In genomic region chr2:109912766-109913165, GRCm38 (mm10) we compare ENCODE assay signal across 27 mouse cellular contexts.
"Had no signal": no experiment of that assay in that cellular context is flagged by ENCODE, and none has a peak within 500 bp of the region (broad histone marks: within the 10 kb centered on the region; RNA-seq: fewer than 3 reads in every experiment).

No protein-coding gene starts in this region.

- DNase-seq: gastrocnemius, postnatal 14 days; gastrocnemius, postnatal 36 days; heart, adult 11 months; heart, adult 2 months; heart, postnatal 14 days; heart, postnatal 36 days; kidney, adult 11 months; kidney, adult 8-10 months; kidney, postnatal 14 days; kidney, postnatal 36 days; layer of hippocampus, adult 9-11 months; layer of hippocampus, postnatal 36 days; left cerebral cortex, postnatal 4 days; liver, embryonic 13.5 days had no signal

- H3K27me3 ChIP-seq: heart, embryonic 13.5 days; heart, embryonic 15.5 days; hindbrain, embryonic 15.5 days; kidney, embryonic 15.5 days; limb, embryonic 13.5 days; limb, embryonic 15.5 days had no signal

- ATAC-seq: hindbrain, postnatal 0 days; intestine, embryonic 16.5 days had no signal

- H3K36me3 ChIP-seq: heart, embryonic 13.5 days; heart, embryonic 15.5 days; hindbrain, embryonic 13.5 days; hindbrain, embryonic 15.5 days; kidney, embryonic 15.5 days; limb, embryonic 13.5 days; limb, embryonic 15.5 days; liver, embryonic 13.5 days; liver, embryonic 15.5 days had no signal

- H3K9me3 ChIP-seq: heart, embryonic 15.5 days; hindbrain, embryonic 13.5 days; hindbrain, embryonic 15.5 days; kidney, embryonic 15.5 days; limb, embryonic 15.5 days; liver, embryonic 13.5 days; liver, embryonic 15.5 days had no signal

- H3K4me2 ChIP-seq: heart, embryonic 11.5 days; heart, embryonic 15.5 days; hindbrain, embryonic 13.5 days; hindbrain, embryonic 15.5 days; kidney, embryonic 15.5 days; limb, embryonic 13.5 days; limb, embryonic 15.5 days; liver, embryonic 11.5 days; liver, embryonic 15.5 days had no signal

- H3K27ac ChIP-seq: heart, adult 2 months; heart, embryonic 13.5 days; heart, embryonic 15.5 days; hindbrain, embryonic 13.5 days; hindbrain, embryonic 15.5 days; hindbrain, postnatal 0 days; kidney, embryonic 15.5 days; kidney, postnatal 0 days; limb, embryonic 13.5 days; limb, embryonic 15.5 days; liver, embryonic 13.5 days; liver, embryonic 15.5 days had no signal

- H3K9ac ChIP-seq: heart, embryonic 13.5 days; heart, embryonic 15.5 days; hindbrain, embryonic 13.5 days; hindbrain, embryonic 15.5 days; kidney, embryonic 15.5 days; limb, embryonic 13.5 days; limb, embryonic 15.5 days; liver, embryonic 13.5 days; liver, embryonic 15.5 days had no signal

- H3K4me3 ChIP-seq: heart, adult 2 months; heart, embryonic 13.5 days; heart, embryonic 15.5 days; hindbrain, embryonic 13.5 days; hindbrain, embryonic 15.5 days; kidney, embryonic 15.5 days; limb, embryonic 13.5 days; limb, embryonic 15.5 days; liver, embryonic 13.5 days; liver, embryonic 15.5 days had no signal
